Mouse (Mus musculus) kidney, postnatal 25 days (tissue): Measurements from ENCODE around the gene Mcoln3.
A peak's percentile ranks its signal among the peaks of the same experiment; 100 is the strongest.

Source experiments
- DNase-seq, 2 experiments: peaks; one replicate each; pipeline ENCODE4 v3.0.0; 2021; ENCODE audit warnings: mixed read lengths in 2 of 2

Mcoln3 gene

DNA sequence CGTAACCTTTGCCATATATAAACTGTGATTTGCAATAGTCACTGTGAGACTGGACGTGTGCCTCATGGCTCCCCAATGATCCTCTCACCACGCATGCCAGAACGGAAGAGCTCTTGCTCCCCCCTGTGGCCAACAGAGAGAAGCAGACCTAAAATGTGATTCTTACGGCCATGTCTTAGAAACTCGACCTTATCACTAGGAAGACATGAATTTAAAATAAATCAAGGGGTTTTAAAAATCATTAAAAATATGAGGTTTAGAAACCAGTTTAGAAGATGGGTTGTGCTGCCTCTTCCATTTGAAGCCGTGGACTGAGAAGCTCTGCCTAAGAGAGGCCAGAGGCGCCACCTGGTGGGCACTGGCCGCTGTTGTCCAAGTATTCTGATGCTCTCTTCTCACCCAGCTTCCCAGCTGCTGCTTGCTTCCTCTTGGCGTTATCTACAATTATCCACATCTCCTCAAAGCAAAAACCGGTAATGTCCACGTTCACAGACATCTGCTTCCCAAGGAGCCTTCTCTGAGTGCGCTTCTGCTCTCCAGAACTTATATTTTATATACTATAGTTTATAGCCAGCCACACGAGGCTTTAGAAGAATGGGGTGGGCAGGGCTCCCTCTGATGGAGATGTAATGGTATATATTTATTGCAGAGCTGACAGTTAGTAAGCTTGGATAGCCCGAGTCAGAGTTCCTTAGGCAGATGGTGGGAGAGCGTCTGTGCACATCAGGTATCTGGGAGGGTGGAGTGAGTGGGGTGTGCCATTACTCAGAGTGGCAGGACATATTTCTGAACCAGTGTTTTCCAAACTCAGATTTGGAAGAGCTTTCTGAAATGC, 60.7 kb downstream of the Mcoln3 start:
- peak; percentile 83 to 90 for DNase-seq

DNA sequence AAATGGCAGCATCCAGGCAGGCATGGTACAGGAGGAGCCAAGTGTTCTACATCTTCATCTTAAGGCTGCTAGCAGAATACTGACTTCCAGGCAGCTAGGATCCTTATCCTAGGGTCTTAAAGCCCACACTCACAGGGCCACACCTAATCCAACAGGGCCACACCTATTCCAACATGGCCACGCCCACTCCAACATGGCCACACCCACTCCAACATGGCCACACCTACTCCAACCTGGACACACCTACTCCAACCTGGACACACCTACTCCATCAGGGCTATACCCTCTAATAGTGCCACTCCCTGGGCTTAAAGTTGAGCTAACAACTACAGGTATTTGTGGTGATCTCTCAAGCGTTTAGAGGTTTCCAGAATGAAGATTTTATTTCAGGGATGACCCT, 63.1 kb downstream of the Mcoln3 start:
- peak in 1 of 2 experiments; percentile 32 for DNase-seq

DNA sequence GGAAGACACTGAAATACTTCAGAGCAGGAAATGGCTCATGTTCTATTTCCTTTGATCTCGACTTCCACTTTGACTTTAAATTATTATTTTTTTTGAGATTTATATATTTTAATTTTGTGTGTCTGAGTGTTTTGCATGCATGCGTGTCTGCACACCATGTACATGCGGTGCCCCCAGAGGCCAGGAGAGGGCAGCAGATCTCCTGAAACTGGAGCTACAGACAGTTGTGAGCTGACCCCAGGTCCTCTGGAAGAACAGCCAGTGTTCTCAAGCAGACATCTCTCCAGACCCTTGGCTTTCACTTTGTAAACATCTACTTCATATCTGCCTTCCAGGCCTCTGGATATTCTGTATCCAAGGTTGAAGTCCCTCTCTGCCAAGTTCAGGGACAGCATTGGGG, 63.7 kb downstream of the Mcoln3 start:
- DNase-seq: peak; percentile 76 to 80

DNA sequence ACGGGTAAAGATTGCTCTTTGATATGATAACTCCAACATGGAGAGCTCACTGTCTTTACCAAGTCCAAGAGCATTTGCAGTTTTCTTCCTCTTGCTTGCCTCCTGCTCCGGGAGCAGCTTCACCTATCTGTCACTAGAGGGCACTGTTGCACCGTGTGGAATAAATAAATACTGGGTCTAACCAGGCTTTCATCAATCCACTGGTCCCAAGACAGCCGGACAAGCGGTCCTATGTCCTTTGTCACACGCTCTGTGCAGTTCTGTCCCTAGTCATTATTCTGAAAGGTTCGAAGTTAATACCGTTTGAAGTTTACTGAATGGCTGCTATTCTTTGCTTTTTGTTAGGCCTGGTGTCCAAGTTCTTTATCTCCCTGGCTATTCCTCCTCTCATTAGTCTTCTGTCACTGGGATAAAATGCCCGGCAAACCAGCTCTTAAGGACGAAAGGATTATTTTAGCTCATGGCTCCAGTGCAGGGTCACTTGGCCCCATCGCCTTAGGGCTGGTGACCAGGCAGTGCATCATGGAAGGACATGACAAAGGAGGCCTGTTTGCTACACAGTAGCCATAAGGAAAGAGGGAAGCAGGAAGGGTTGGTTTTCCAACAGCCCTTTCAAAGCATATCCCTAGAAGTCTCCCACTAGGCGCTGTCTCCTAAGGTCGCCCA, 67.9 kb downstream of the Mcoln3 start:
- peak; percentile 65 to 69 for DNase-seq

DNA sequence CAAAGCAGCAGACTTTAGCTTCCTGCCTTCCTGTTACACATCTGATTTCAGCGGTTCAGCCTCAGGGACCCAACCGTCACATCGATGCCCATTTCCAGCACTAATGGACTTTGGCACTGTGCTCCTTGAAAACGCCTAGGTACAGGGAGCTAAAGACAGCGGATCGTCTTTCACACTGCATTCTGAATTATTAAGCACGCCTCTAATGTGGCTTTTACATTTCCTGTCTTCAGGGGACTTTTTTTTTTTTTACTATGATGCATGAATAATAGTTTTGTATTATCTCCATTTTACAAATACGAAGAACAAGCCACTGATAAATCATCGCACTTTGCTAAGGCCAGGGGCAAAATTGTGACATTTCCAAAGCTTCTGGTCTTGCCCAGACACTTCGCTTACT, 68.8 kb downstream of the Mcoln3 start:
- DNase-seq: no peak

DNA sequence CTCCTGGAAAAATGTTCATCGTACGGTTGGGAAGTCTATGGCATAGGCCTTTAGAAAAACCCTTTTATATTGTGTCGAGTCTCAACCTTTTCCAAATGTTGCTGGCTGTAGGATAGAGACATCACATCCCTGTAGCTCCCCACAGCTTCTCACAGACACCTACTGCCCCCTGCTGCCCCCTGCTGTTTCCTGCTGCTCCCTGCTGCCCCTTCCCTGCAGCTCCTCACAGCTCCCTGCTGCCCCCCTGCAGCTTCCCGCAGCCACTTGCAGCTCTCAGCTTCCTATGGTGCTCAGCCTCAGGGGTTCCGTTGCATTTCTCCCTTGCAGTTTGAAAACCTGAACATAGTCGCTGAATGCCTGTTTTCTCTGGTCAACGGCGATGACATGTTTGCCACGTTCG, 72.7 kb downstream of the Mcoln3 start:
- no peak for DNase-seq
